Mouse (Mus musculus) liver, adult 10 weeks (tissue): ENCODE results near the gene Cldn34b3. TPM values are rescaled to one million over a fixed set of nuclear protein-coding genes. Genes with fewer than 3 reads are reported as not detected.

Source experiments
- polyA plus RNA-seq: library from polyadenylated mRNA; stranded (reverse); fragments of 350-450 nt; fragmentation: Illumina TruSeq; extraction: RNeasy Lipid Tissue Mini Kit (QIAGEN cat#74804); gene quantifications from one replicate; pipeline ENCODE4 v1.2.3, GENCODE M21; 2014; ENCODE audit warnings: low read depth, low replicate concordance

The Cldn34b3 gene
- polyA plus RNA-seq: not detected

DNA sequence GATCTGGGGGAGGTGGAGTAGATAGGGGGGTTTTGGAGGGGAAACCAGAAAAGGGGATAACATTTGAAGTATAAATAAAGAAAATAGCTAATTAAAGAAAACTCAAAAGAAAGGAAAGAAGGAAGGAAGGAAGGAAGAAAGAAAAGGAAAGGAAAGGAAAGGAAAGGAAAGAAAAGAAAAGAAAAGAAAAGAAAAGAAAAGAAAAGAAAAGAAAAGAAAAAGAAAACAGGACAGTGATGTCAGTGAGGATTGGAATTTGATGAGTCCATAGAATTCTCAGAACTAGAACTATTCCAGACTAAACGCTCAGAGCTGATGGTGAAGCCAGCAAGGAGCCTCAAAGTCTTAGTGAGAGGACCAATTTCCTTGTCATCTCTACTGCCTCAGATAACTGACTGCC lies at the start of gene Cldn34b3:
Cldn34b3 (plus strand) TSS at position 301 of the 400 bp plus-strand sequence.

Other genes starting within 250 kb of the Cldn34b3 start
- not detected for gene Cldn34b4, start 129.0 kb downstream of the Cldn34b3 start, polyA plus RNA-seq